24 mouse cellular contexts compared by ENCODE assay signal in genomic region chrX:40874537-40874936, GRCm38 (mm10).
"Had no signal": no experiment of that assay in that cellular context is flagged by ENCODE, and none has a peak within 500 bp of the region (broad histone marks: within the 10 kb centered on the region; RNA-seq: fewer than 3 reads in every experiment).

No protein-coding gene starts in this region.

- H3K36me3 ChIP-seq: intestine, embryonic 15.5 days; limb, embryonic 12.5 days; limb, embryonic 15.5 days; midbrain, embryonic 10.5 days; midbrain, embryonic 13.5 days; neural tube, embryonic 13.5 days had no signal

- H3K4me3 ChIP-seq: intestine, embryonic 15.5 days; limb, embryonic 12.5 days; limb, embryonic 15.5 days; megakaryocyte, embryonic 14.5 days; midbrain, embryonic 10.5 days; midbrain, embryonic 13.5 days; myocyte; neural tube, embryonic 13.5 days had no signal

- H3K4me2 ChIP-seq: intestine, embryonic 15.5 days; limb, embryonic 12.5 days; limb, embryonic 15.5 days; liver, embryonic 11.5 days; lung, embryonic 14.5 days; midbrain, embryonic 13.5 days; neural tube, embryonic 13.5 days had no signal

- H3K27me3 ChIP-seq: intestine, embryonic 15.5 days; limb, embryonic 12.5 days; limb, embryonic 15.5 days; megakaryocyte, embryonic 14.5 days; midbrain, embryonic 13.5 days; neural tube, embryonic 13.5 days had no signal

- H3K9me3 ChIP-seq: intestine, embryonic 15.5 days; limb, embryonic 12.5 days; limb, embryonic 15.5 days; megakaryocyte, embryonic 14.5 days; midbrain, embryonic 10.5 days; midbrain, embryonic 13.5 days; neural tube, embryonic 13.5 days had no signal

- ATAC-seq: intestine, embryonic 15.5 days; liver, postnatal 0 days; lung, postnatal 0 days; midbrain, embryonic 13.5 days; midbrain, embryonic 16.5 days had no signal

- H3K9ac ChIP-seq: intestine, embryonic 15.5 days; limb, embryonic 12.5 days; limb, embryonic 15.5 days; liver, embryonic 14.5 days; liver, postnatal 0 days; lung, embryonic 14.5 days; midbrain, embryonic 13.5 days; neural tube, embryonic 13.5 days had no signal

- H3K4me1 ChIP-seq: intestine, embryonic 15.5 days; limb, embryonic 12.5 days; limb, embryonic 15.5 days; megakaryocyte, embryonic 14.5 days; midbrain, embryonic 10.5 days; midbrain, embryonic 13.5 days; neural tube, embryonic 13.5 days had no signal

- DNase-seq: kidney, adult 2 months; kidney, postnatal 14 days; left cerebral cortex, postnatal 4 days; liver, postnatal 0 days; lung, embryonic 14.5 days; right cerebral cortex, adult 18-20 months; right cerebral cortex, postnatal 14 days; right cerebral cortex, postnatal 4 days; thymus, adult 2 months; thymus, postnatal 25 days had no signal

- H3K27ac ChIP-seq: intestine, embryonic 15.5 days; limb, embryonic 12.5 days; limb, embryonic 15.5 days; liver, embryonic 14.5 days; macrophage; midbrain, embryonic 10.5 days; midbrain, embryonic 13.5 days; neural tube, embryonic 13.5 days; stomach, postnatal 0 days had no signal
